Mouse (Mus musculus): ENCODE results near the gene Ctu2. TPM values are rescaled to one million over a fixed set of nuclear protein-coding genes. Genes with fewer than 3 reads are reported as not detected.

Ctu2 gene
- polyA plus RNA-seq (2014; fragmentation: Nextera tagmentation; extraction: Ambion mirVana) = 80.6 and 93.1 TPM in 2 replicates

DNA sequence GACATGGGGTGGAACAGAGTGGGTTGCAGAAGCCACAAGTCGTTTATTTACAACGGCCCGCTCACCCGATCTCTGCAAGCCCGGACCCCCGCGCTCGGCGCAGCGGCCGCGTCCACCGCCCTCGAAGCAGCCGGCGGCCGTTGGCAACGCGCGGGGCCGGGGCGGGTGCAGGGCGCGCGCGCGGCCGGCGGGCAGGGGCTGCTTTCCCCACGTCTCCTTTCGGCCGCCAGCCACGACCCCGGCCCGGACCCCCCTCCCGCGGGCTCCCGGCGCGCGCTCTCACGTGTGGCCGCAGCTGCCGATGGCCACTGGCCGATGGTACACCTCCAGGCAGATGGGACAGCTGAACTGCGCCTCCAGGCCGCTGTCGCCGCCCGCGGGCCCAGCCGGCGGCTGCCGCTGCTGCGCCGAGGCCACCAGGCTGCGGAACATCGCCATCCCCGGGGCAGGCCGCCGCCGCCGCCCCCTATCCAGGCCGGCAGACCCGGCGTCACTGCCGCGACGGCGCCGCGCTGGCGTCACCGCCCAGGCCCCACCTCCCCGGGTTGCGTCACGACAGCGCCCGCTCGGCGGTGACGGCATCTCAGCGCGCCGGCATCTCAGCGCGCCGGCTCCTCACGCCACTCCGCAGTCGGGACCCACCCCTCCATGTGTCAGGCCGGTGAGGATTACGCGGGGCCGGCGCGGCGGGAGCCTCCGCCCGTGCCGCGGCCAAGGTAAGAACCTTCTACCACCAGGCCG lies at the start of gene Ctu2, which contains the start of gene Rnf166:
TSS of gene Ctu2 (plus strand) at position 564 of the 741 bp plus-strand sequence.
TSS of gene Rnf166 (minus strand) at position 485 of the 741 bp plus-strand sequence.
- Histone ChIP-seq H3K4me3 (replicated peaks; ENCODE audit: low read depth, low read length) (peak within 1 kb of the TSS; percentile 99), H3K9ac (replicated peaks; ENCODE audit: low read length) (peak within 1 kb of the TSS; percentile 89), H3K4me2 (ENCODE audit: low read length) (peak within 1 kb of the TSS; percentile 95), H3K27me3 (ENCODE audit: control insufficient read depth, insufficient read depth, low read length) (no peaks in the 10 kb centered on the region), H3K9me3 (ENCODE audit: control insufficient read depth, low read length) (no peaks in the 10 kb centered on the region), H3K27ac (replicated peaks; ENCODE audit: low read depth, low read length) (peak within 1 kb of the TSS; percentile 88), H3K4me1 (ENCODE audit: control insufficient read depth, insufficient read depth, low read length) (peaks cover 16% of the 10 kb centered on the region), H3K36me3 (ENCODE audit: control insufficient read depth, insufficient read depth, low read length) (peaks cover 50% of the 10 kb centered on the region)
- under 1% methylated on average over 92 of the region's 103 CpGs for WGBS
- ATAC-seq (ENCODE audit: low FRiP score, low TSS enrichment) (peak; percentile 93), DNase-seq (peak; percentile 97)

GRCm38 (mm10) chr8:122426145-122426544 lies 49.8 kb upstream of the Ctu2 start:
- Histone ChIP-seq H3K4me1 (ENCODE audit: control insufficient read depth, insufficient read depth, low read length) (no peaks in the 10 kb centered on the region), H3K27ac (replicated peaks; ENCODE audit: low read depth, low read length) (no peak overlapping the region), H3K4me2 (ENCODE audit: low read length) (no peak overlapping the region), H3K4me3 (replicated peaks; ENCODE audit: low read depth, low read length) (no peak overlapping the region), H3K9ac (replicated peaks; ENCODE audit: low read length) (no peak overlapping the region), H3K27me3 (ENCODE audit: control insufficient read depth, insufficient read depth, low read length) (no peaks in the 10 kb centered on the region), H3K9me3 (ENCODE audit: control insufficient read depth, low read length) (no peaks in the 10 kb centered on the region), H3K36me3 (ENCODE audit: control insufficient read depth, insufficient read depth, low read length) (no peaks in the 10 kb centered on the region)
- 82% methylated on average over 9 of the region's 9 CpGs for WGBS
- ATAC-seq (ENCODE audit: low FRiP score, low TSS enrichment) (no peak), DNase-seq (no peak)

- DNase-seq (no peak), ATAC-seq (ENCODE audit: low FRiP score, low TSS enrichment) (no peak)
- Histone ChIP-seq H3K4me1 (ENCODE audit: control insufficient read depth, insufficient read depth, low read length) (peaks cover 7% of the 10 kb centered on the region), H3K9me3 (ENCODE audit: control insufficient read depth, low read length) (no peaks in the 10 kb centered on the region), H3K4me2 (ENCODE audit: low read length) (no peak overlapping the region), H3K27ac (replicated peaks; ENCODE audit: low read depth, low read length) (no peak overlapping the region), H3K9ac (replicated peaks; ENCODE audit: low read length) (no peak overlapping the region), H3K36me3 (ENCODE audit: control insufficient read depth, insufficient read depth, low read length) (no peaks in the 10 kb centered on the region), H3K4me3 (replicated peaks; ENCODE audit: low read depth, low read length) (no peak overlapping the region), H3K27me3 (ENCODE audit: control insufficient read depth, insufficient read depth, low read length) (no peaks in the 10 kb centered on the region)
- WGBS = 90% methylated on average over 7 of the region's 7 CpGs
Observed at GRCm38 (mm10) chr8:122427607-122428006, 48.3 kb upstream of the Ctu2 start.

GRCm38 (mm10) chr8:122428163-122428562 lies 47.8 kb upstream of the Ctu2 start:
- no peak overlapping the region for H3K9ac ChIP-seq (replicated peaks; ENCODE audit: low read length)
- H3K27me3 ChIP-seq (ENCODE audit: control insufficient read depth, insufficient read depth, low read length) = no peaks in the 10 kb centered on the region
- no peaks in the 10 kb centered on the region for H3K9me3 ChIP-seq (ENCODE audit: control insufficient read depth, low read length)
- peaks cover 10% of the 10 kb centered on the region for H3K4me1 ChIP-seq (ENCODE audit: control insufficient read depth, insufficient read depth, low read length)
- no peak overlapping the region for H3K4me2 ChIP-seq (ENCODE audit: low read length)
- no peak for DNase-seq
- H3K27ac ChIP-seq (replicated peaks; ENCODE audit: low read depth, low read length) = no peak overlapping the region
- 89% methylated on average over 9 of the region's 9 CpGs for WGBS
- ATAC-seq (ENCODE audit: low FRiP score, low TSS enrichment) = no peak
- H3K4me3 ChIP-seq (replicated peaks; ENCODE audit: low read depth, low read length) = no peak overlapping the region
- H3K36me3 ChIP-seq (ENCODE audit: control insufficient read depth, insufficient read depth, low read length) = 0 out of 2 replicates have a peak, but pooled peaks cover under 1% of the 10 kb centered on the region

- ATAC-seq (ENCODE audit: low FRiP score, low TSS enrichment) = no peak
- no peaks in the 10 kb centered on the region for H3K27me3 ChIP-seq (ENCODE audit: control insufficient read depth, insufficient read depth, low read length)
Observed at GRCm38 (mm10) chr8:122430058-122430636, 45.8 kb upstream of the Ctu2 start.

GRCm38 (mm10) chr8:122430646-122431045 lies 45.3 kb upstream of the Ctu2 start:
- WGBS = 83% methylated on average over 3 of the region's 3 CpGs
- Histone ChIP-seq H3K4me2 (ENCODE audit: low read length) (no peak overlapping the region), H3K9ac (replicated peaks; ENCODE audit: low read length) (no peak overlapping the region), H3K4me3 (replicated peaks; ENCODE audit: low read depth, low read length) (no peak overlapping the region), H3K27me3 (ENCODE audit: control insufficient read depth, insufficient read depth, low read length) (no peaks in the 10 kb centered on the region), H3K4me1 (ENCODE audit: control insufficient read depth, insufficient read depth, low read length) (peaks cover 10% of the 10 kb centered on the region), H3K9me3 (ENCODE audit: control insufficient read depth, low read length) (no peaks in the 10 kb centered on the region), H3K36me3 (ENCODE audit: control insufficient read depth, insufficient read depth, low read length) (peaks cover 24% of the 10 kb centered on the region), H3K27ac (replicated peaks; ENCODE audit: low read depth, low read length) (no peak overlapping the region)
- ATAC-seq (ENCODE audit: low FRiP score, low TSS enrichment) (no peak), DNase-seq (no peak)

More at GRCm38 (mm10) chr8:122430058-122430636, 45.8 kb upstream of the Ctu2 start:
- Histone ChIP-seq H3K36me3 (ENCODE audit: control insufficient read depth, insufficient read depth, low read length) (peaks cover 19% of the 10 kb centered on the region), H3K4me1 (ENCODE audit: control insufficient read depth, insufficient read depth, low read length) (peaks cover 10% of the 10 kb centered on the region), H3K4me2 (ENCODE audit: low read length) (no peak overlapping the region), H3K9me3 (ENCODE audit: control insufficient read depth, low read length) (no peaks in the 10 kb centered on the region), H3K27ac (replicated peaks; ENCODE audit: low read depth, low read length) (no peak overlapping the region), H3K9ac (replicated peaks; ENCODE audit: low read length) (no peak overlapping the region), H3K4me3 (replicated peaks; ENCODE audit: low read depth, low read length) (no peak overlapping the region)
- no peak for DNase-seq
- WGBS = 85% methylated on average over 10 of the region's 10 CpGs

GRCm38 (mm10) chr8:122431694-122432442 lies 44.1 kb upstream of the Ctu2 start:
- WGBS = 36% methylated on average over 18 of the region's 18 CpGs

DNA sequence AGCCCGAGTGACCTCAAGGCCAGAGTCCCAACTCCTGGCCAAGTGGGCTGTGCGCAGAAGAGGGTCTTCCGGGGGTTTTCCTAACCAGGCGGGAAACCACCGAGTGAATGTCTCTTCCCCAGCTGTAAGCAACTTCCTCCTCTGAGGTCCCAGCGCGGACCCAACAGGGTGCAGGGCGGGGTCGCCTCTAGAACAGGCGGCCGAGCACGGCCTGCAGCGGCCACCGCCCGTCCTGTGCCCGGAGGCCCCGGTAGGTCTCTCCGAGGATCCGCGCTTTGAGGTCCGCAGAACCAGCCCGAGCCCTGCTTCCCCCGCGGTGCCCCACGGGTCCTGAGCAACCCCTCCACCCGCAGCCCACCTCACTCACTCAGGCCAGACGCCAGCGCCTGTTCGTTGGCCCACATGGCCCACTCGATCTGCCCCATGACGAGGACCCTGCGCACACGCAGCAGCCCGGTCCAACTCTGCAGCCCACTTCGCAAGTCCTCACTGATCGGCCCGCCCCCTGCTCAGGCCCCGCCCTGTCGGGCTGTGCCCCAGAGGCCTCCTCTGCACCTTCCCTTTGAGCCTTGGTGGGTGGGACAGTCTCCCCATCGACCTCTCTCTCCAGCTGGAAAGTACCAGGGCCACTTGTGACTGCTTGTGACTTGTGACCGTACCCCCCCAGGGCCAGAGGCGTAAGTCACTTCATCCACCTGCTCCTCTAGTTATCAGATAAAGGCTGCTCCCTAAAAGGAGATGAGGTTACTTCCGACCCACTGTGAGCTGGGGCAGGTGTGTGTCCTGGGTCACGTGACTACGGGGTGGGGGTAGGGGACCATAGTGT lies 43.3 kb upstream of the Ctu2 start, which contains the start of gene Cyba:
TSS of gene Cyba (minus strand) at position 488 of the 826 bp plus-strand sequence.
- Histone ChIP-seq H3K36me3 (ENCODE audit: control insufficient read depth, insufficient read depth, low read length) (peaks cover 41% of the 10 kb centered on the region), H3K4me1 (ENCODE audit: control insufficient read depth, insufficient read depth, low read length) (peaks cover 10% of the 10 kb centered on the region), H3K27me3 (ENCODE audit: control insufficient read depth, insufficient read depth, low read length) (no peaks in the 10 kb centered on the region), H3K27ac (replicated peaks; ENCODE audit: low read depth, low read length) (no peak within 1 kb of the TSS), H3K9me3 (ENCODE audit: control insufficient read depth, low read length) (no peaks in the 10 kb centered on the region), H3K4me3 (replicated peaks; ENCODE audit: low read depth, low read length) (peak within 1 kb of the TSS; percentile 27), H3K4me2 (ENCODE audit: low read length) (peak within 1 kb of the TSS; percentile 56), H3K9ac (replicated peaks; ENCODE audit: low read length) (peak within 1 kb of the TSS; percentile 42; the same call in 1 of the 2 replicates)
- 6% methylated on average over 43 of the region's 45 CpGs for WGBS
- DNase-seq = peak; percentile 45
- peak; percentile 63; the same call in 1 of the 2 replicates for ATAC-seq (ENCODE audit: low FRiP score, low TSS enrichment)

More at GRCm38 (mm10) chr8:122431694-122432442, 44.1 kb upstream of the Ctu2 start:
- H3K9me3 ChIP-seq (ENCODE audit: control insufficient read depth, low read length) = no peaks in the 10 kb centered on the region
- H3K36me3 ChIP-seq (ENCODE audit: control insufficient read depth, insufficient read depth, low read length) = peaks cover 33% of the 10 kb centered on the region
- H3K4me2 ChIP-seq (ENCODE audit: low read length) = peak overlapping the region; percentile 56
- H3K4me3 ChIP-seq (replicated peaks; ENCODE audit: low read depth, low read length) = peak overlapping the region; percentile 27
- H3K4me1 ChIP-seq (ENCODE audit: control insufficient read depth, insufficient read depth, low read length) = peaks cover 10% of the 10 kb centered on the region
- ATAC-seq (ENCODE audit: low FRiP score, low TSS enrichment) = no peak
- peak; percentile 17 for DNase-seq
- H3K27ac ChIP-seq (replicated peaks; ENCODE audit: low read depth, low read length) = no peak overlapping the region
- no peaks in the 10 kb centered on the region for H3K27me3 ChIP-seq (ENCODE audit: control insufficient read depth, insufficient read depth, low read length)
- H3K9ac ChIP-seq (replicated peaks; ENCODE audit: low read length) = peak overlapping the region; percentile 42; the same call in 1 of the 2 replicates

Measured in midbrain, embryonic 14.5 days (tissue).